Mouse (Mus musculus) forebrain, embryonic 13.5 days (tissue): ENCODE measurements at regions not wholly inside any gene's neighbourhood (a gene's known extent, or its start where the extent isn't known, plus 50 kb on each side); places are given as distances from the start of the nearest gene placed in this dataset.
A peak's percentile ranks its signal among the peaks of the same experiment; 100 is the strongest.
"Not testable (repeated sequence)": the region's sequence is repeated elsewhere in the genome, so short reads cannot be mapped to it uniquely, and the experiment has no call there.

Experiments
- ATAC-seq: fragments of 200-750 bp; cut with Nextera tagmentation; 2 replicates; pipeline ENCODE4 v1.8.0; 2017
- H3K27ac ChIP-seq: fragments of 300-500 bp; sonication (generic); 2 replicates; pipeline ENCODE4 v1.5.1; 2015; ENCODE audit warnings: inconsistent platforms, mild to moderate bottlenecking, moderate library complexity
- H3K27me3 ChIP-seq: fragments of 300-500 bp; sonication (generic); 2 replicates; pipeline ENCODE4 v1.6.1; 2015; ENCODE audit warnings: mild to moderate bottlenecking, inconsistent platforms
- H3K36me3 ChIP-seq: fragments of 300-500 bp; sonication (generic); 2 replicates; pipeline ENCODE4 v1.6.1; 2015; ENCODE audit warnings: mild to moderate bottlenecking, inconsistent platforms; ENCODE audit not compliant: poor library complexity, severe bottlenecking
- H3K4me1 ChIP-seq: fragments of 300-500 bp; sonication (generic); 2 replicates; pipeline ENCODE4 v1.6.1; 2015; ENCODE audit warnings: inconsistent platforms
- H3K4me2 ChIP-seq: fragments of 300-500 bp; sonication (generic); 2 replicates; pipeline ENCODE4 v1.6.1; 2015; ENCODE audit warnings: inconsistent platforms, mild to moderate bottlenecking, moderate library complexity
- H3K4me3 ChIP-seq: fragments of 300-500 bp; sonication (generic); 2 replicates; pipeline ENCODE4 v1.5.1; 2015; ENCODE audit warnings: mild to moderate bottlenecking, inconsistent platforms
- H3K9ac ChIP-seq: fragments of 300-500 bp; sonication (generic); 2 replicates; pipeline ENCODE4 v1.6.1; 2015; ENCODE audit warnings: mild to moderate bottlenecking, inconsistent platforms
- H3K9me3 ChIP-seq: fragments of 300-500 bp; sonication (generic); replicated peaks from 2 replicates; pipeline ENCODE4 v1.6.1; 2016; ENCODE audit warnings: inconsistent platforms
- WGBS: fragments of 180-500 bp; shearing (Covaris S2); methylation state at CpG from one replicate; pipeline ENCODE4 v1.1.7; 2015; 5-methylcytosine and 5-hydroxymethylcytosine counted together

DNA sequence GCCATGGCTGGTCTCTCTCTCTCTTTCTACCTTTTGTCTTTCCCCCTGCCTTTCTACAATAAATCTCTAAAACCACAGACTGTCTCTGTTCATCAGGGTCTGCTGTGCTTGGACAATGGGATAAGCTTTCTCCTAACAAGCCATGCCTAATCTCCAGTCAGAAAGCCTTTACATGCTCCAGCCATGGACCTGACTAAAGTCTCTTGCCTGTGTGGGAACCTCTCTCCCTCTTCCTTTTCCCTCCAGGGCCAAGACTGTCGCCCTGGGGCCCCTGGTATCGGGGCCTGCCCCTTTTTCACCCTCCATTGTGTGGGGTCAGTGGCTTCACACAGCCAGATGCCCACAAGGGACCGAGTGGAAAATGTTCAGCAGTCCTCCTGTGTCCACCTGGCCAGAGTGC lies 1151.3 kb upstream of the Prmt6 start:
- H3K27ac ChIP-seq: no peak overlapping the region
- no peak overlapping the region for H3K4me3 ChIP-seq
- H3K9ac ChIP-seq: no peak overlapping the region
- no peaks in the 10 kb centered on the region for H3K27me3 ChIP-seq
- no peak overlapping the region for H3K4me2 ChIP-seq
- no peak for ATAC-seq
- no peaks in the 10 kb centered on the region for H3K4me1 ChIP-seq
- no peaks in the 10 kb centered on the region for H3K36me3 ChIP-seq
- 34% methylated on average over 3 of the region's 3 CpGs for WGBS
- H3K9me3 ChIP-seq: no peaks in the 10 kb centered on the region

DNA sequence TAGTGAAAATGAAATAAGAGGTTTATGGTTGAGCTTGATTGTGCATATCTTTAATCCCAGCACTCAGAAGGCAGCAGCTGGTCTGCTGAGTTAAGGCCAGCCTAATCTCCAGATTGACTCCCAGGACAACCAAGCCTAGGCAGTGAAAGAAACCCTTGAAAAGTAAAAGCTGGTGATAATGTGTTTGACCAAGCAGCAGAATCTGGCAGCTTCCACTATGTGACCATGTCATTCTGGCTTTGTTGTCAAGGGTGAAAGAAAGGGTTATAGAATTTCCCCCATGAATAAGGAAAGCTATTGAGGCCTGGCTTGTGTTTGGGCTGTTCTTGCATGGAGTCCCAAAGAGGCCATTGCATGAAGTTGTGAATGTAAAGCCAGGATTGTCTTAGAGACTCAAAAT lies 1142.3 kb upstream of the Prmt6 start:
- Histone ChIP-seq H3K9ac (no peak overlapping the region), H3K36me3 (no peaks in the 10 kb centered on the region), H3K4me3 (no peak overlapping the region), H3K27me3 (no peaks in the 10 kb centered on the region), H3K9me3 (no peaks in the 10 kb centered on the region), H3K4me2 (no peak overlapping the region), H3K27ac (no peak overlapping the region), H3K4me1 (no peaks in the 10 kb centered on the region)
- peak; percentile 82 for ATAC-seq

DNA sequence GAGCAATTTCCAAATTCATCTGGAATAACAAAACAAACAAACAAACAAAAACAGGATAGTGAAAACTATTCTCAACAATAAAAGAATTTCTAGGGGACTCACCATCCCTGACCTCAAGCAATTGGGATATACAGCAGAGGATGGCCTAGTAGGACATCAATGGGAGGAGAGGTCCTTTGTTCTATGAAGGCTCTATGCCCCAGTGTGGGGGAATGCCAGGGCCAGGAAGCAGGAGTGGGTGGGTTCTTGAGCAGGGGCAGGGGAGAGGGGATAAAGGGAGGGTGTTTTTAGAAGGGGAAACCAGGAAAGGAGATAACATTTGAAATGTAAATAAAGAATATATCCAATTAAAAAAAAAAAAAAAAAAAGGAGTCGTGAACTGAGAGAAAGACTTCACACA lies 1141.9 kb upstream of the Prmt6 start:
- H3K9me3 ChIP-seq, H3K27me3 ChIP-seq, H3K36me3 ChIP-seq, H3K27ac ChIP-seq, H3K9ac ChIP-seq, H3K4me3 ChIP-seq, H3K4me1 ChIP-seq, H3K4me2 ChIP-seq: not testable (repeated sequence)
- 0% methylated on average over 1 of the region's 1 CpGs for WGBS
- ATAC-seq: peak; percentile 36; the same call in 1 of the 2 replicates

DNA sequence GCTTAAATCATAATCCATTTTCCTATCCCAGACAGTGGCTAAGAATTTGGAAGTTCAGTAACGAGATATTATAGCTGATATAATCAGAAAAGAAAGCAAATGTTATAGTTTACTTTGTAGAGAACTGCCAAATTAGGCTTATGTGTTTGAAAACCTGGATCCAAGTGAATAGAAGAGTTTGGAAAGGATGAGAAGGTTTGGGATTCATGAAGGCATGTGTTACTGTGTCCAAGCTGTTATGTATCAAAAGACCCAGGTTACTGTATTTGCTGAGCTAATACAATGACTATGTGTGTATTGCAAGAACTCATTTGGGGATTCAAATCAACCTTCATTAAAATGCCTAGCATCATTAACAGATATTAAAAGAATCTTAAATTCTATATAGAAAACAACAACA lies 1135.9 kb upstream of the Prmt6 start:
- H3K4me3 ChIP-seq: no peak overlapping the region
- no peaks in the 10 kb centered on the region for H3K27me3 ChIP-seq
- no peaks in the 10 kb centered on the region for H3K9me3 ChIP-seq
- no peaks in the 10 kb centered on the region for H3K36me3 ChIP-seq
- peak; percentile 65; the same call in 1 of the 2 replicates for ATAC-seq
- WGBS: 85% methylated on average over 1 of the region's 1 CpGs
- H3K4me1 ChIP-seq: no peaks in the 10 kb centered on the region
- no peak overlapping the region for H3K4me2 ChIP-seq
- no peak overlapping the region for H3K27ac ChIP-seq
- H3K9ac ChIP-seq: no peak overlapping the region

DNA sequence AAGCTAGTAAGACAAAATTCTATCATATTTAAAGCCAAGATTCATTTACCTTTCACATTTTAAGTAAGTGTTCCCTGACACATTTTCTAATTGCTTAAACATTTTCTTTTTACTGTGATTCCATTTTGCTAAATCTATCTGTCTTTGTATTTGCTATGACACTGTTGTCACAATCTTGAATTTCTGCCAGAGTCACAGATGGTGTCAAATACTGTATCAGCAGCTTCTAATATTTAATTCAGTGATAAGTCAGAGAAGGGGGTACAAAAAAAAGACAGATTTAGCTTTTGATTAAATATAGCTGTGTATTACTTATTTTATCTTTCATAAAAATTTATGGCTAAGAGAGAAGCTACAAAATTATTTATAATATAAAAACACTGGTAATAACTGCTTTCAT lies 1135.5 kb upstream of the Prmt6 start:
- Histone ChIP-seq H3K4me2 (no peak overlapping the region), H3K27me3 (no peaks in the 10 kb centered on the region), H3K9me3 (no peaks in the 10 kb centered on the region), H3K9ac (no peak overlapping the region), H3K4me1 (no peaks in the 10 kb centered on the region), H3K27ac (no peak overlapping the region), H3K36me3 (no peaks in the 10 kb centered on the region), H3K4me3 (no peak overlapping the region)
- peak; percentile 71; the same call in 1 of the 2 replicates for ATAC-seq

DNA sequence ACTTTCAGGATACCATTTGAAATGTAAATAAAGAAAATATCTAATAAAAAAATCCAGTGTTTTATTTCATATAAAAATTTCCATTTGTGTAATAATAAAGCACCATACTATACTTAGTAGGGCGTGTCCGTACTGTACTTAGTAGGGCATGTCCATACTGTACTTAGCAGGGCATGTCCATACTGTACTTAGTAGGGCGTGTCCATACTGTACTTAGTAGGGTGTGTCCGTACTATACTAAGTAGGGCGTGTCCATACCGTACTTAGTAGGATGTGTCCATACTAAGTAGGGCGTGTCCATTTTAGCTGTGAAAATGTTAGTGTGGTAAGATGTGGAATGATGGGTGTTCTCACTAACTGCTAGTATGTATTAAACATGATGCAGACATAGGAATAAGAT lies 1134.8 kb upstream of the Prmt6 start:
- 96% methylated on average over 7 of the region's 7 CpGs for WGBS
- no peak overlapping the region for H3K9ac ChIP-seq
- no peaks in the 10 kb centered on the region for H3K27me3 ChIP-seq
- H3K4me3 ChIP-seq: no peak overlapping the region
- H3K4me2 ChIP-seq: no peak overlapping the region
- H3K36me3 ChIP-seq: no peaks in the 10 kb centered on the region
- no peaks in the 10 kb centered on the region for H3K9me3 ChIP-seq
- H3K27ac ChIP-seq: no peak overlapping the region
- ATAC-seq: peak; percentile 53; the same call in 1 of the 2 replicates
- no peaks in the 10 kb centered on the region for H3K4me1 ChIP-seq

DNA sequence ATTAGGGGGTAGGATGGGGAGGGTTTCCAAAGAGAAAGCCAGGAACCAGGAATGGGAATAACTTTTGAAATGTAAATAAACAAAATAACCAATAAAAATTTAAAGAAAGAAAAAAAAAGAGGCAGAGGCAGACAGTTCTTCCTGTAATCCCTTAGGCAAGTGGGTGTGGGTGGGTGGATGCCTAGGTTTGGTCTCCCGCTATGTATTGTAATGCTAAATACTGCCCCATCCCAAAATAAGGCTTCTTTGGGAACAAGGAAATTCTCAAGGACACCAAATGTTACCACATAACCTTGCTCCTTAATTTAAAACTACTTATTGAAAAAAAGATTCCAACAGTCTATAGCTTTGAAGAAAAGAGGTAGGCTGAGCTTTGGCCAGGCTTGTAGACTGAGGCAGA lies 1120.5 kb upstream of the Prmt6 start:
- ATAC-seq: no peak
- no peaks in the 10 kb centered on the region for H3K36me3 ChIP-seq
- no peak overlapping the region for H3K4me3 ChIP-seq
- H3K27ac ChIP-seq: no peak overlapping the region
- no peaks in the 10 kb centered on the region for H3K9me3 ChIP-seq
- no peaks in the 10 kb centered on the region for H3K27me3 ChIP-seq
- H3K4me1 ChIP-seq: no peaks in the 10 kb centered on the region
- WGBS: 60% methylated on average over 1 of the region's 1 CpGs
- no peak overlapping the region for H3K9ac ChIP-seq
- H3K4me2 ChIP-seq: no peak overlapping the region

DNA sequence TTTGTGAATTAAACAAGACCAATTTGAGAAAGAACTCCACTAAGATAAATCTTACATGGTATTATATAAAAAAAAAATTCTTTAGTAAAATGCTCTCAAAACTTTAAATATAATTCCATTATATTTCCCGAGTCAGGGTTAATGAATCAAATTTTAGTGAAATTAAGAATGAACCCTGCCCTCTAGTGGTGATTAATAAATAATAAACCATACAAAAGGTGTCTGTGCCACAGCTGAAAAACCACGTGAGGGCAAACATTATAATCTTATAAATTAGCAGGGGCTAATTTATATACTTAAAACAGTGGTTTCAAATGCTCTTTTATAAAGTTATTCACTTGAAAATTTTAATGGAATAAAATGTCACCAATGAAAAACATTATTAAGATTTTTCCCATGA lies 1087.4 kb upstream of the Prmt6 start:
- no peak overlapping the region for H3K27ac ChIP-seq
- no peaks in the 10 kb centered on the region for H3K27me3 ChIP-seq
- no peak overlapping the region for H3K9ac ChIP-seq
- no peak for ATAC-seq
- H3K36me3 ChIP-seq: no peaks in the 10 kb centered on the region
- WGBS: 46% methylated on average over 2 of the region's 2 CpGs
- no peak overlapping the region for H3K4me3 ChIP-seq
- no peaks in the 10 kb centered on the region for H3K4me1 ChIP-seq
- H3K9me3 ChIP-seq: no peaks in the 10 kb centered on the region
- H3K4me2 ChIP-seq: no peak overlapping the region

DNA sequence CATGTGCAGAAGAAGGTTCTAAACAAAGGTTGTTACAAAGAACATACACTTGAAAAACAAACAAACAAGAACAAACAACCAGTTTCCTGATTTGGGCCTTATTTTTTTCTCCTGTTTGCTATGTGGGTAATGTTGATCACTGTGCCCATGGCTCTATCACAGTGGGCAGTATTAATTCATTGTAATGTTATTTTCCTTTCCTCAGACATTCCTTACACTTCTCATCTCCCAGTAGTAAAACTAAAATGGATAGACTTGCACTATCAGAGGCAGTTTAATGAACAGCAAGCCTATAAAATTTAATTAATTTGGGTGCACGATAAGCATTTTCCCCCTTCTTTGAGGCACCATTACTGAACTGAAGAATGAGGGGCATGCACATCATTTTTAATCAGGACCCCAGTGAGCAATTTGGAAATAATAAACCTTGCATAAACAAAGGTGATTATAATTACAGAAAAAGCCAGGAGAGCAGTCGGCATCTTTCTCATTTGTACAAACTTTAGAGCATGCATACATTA lies 1040.3 kb upstream of the Prmt6 start:
- Histone ChIP-seq H3K4me2 (no peak overlapping the region), H3K4me1 (no peaks in the 10 kb centered on the region), H3K9ac (no peak overlapping the region), H3K4me3 (no peak overlapping the region), H3K9me3 (no peaks in the 10 kb centered on the region), H3K27ac (no peak overlapping the region), H3K27me3 (no peaks in the 10 kb centered on the region), H3K36me3 (no peaks in the 10 kb centered on the region)
- no peak for ATAC-seq
- WGBS: 79% methylated on average over 2 of the region's 2 CpGs

DNA sequence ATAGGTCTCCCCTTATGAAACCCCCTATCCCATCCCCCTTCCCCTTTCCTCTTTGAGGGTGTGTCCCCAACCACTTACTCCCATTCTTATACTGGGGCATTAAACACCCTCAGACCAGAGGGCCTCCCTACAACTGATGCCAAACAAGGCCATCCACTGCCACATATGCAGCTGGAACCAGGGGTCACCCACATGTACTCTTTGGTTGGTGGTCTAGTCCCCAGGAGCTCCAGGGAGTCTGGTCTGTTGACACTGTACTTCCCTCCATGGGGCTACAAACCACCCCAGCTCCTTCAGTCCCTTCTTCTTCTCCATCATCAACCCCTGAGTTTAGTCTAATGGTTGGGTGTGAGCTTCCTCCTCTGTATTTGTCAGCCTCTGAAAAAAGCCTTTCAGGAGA lies 1030.8 kb upstream of the Prmt6 start:
- H3K4me2 ChIP-seq: no peak overlapping the region
- ATAC-seq: no peak

More for the DNA sequence above, 1030.8 kb upstream of the Prmt6 start:
- H3K4me1 ChIP-seq: no peaks in the 10 kb centered on the region
- no peak overlapping the region for H3K27ac ChIP-seq
- no peaks in the 10 kb centered on the region for H3K9me3 ChIP-seq
- H3K36me3 ChIP-seq: no peaks in the 10 kb centered on the region
- no peak overlapping the region for H3K9ac ChIP-seq
- H3K4me3 ChIP-seq: no peak overlapping the region
- H3K27me3 ChIP-seq: no peaks in the 10 kb centered on the region
